Mouse (Mus musculus): Measurements from ENCODE around the gene 1700011L22Rik.

The 1700011L22Rik gene

DNA sequence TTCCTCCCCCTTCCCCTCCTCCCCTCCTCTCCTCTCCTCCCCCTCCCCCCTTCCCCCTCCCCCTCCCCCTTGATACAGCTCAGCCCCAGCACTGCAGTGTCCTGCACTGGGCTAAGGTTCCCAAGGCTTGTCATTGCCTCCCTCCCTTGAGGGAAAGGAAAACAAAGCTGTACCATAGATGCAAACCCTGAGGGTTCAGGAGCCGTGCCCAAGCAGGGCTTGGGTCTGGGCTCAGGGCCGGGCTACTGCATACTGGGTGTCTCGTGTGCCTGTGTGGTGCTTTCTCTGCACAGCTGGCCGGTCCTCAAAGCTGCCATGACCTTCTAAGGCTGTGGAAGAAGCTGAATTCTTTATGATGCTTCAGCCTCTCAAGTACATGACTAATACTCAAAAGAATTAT, 74.8 kb downstream of the 1700011L22Rik start:
- no peak for DNase-seq (ENCODE audit: low spot score in 2 of 2)

DNA sequence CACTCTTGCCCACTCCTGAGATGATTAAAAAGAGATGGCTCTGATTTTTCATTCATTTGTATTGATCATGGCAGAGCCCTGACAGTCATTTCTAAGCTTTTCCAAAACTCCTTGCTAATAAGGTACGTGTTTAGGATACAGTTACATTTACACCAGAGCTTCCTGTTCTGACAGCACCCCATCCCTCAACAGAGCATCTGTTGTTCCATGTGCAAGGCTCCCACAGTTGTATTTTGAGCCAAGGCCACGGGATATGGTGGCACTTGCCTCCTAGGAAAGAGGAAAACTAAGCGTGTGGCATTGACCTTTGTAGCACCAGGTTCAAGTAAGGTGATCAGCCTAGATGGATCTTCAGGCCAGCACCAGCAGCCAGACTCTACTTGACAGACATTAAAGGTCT, 83.1 kb downstream of the 1700011L22Rik start:
- no peak for DNase-seq (ENCODE audit: low spot score in 2 of 2)

DNA sequence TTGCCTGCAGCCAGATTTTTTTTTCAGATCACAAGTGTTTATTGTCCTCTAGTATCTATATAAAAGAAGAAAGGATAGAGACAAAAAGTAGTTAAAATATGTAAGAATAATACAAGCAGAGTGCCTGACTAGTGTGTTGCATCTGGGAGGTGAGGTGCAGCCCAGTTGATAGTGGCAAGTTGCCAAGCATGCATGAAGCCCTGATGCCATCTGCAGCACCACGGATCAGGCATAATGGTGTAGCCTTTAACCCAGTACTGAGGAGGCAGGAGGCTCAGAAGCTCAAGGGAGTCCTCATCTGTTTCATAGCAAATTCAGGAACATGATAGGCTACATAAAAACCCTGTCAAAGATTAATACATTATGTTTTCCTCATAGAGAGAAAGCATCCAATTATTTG, 84.0 kb downstream of the 1700011L22Rik start:
- no peak for DNase-seq (ENCODE audit: low spot score in 2 of 2)

DNA sequence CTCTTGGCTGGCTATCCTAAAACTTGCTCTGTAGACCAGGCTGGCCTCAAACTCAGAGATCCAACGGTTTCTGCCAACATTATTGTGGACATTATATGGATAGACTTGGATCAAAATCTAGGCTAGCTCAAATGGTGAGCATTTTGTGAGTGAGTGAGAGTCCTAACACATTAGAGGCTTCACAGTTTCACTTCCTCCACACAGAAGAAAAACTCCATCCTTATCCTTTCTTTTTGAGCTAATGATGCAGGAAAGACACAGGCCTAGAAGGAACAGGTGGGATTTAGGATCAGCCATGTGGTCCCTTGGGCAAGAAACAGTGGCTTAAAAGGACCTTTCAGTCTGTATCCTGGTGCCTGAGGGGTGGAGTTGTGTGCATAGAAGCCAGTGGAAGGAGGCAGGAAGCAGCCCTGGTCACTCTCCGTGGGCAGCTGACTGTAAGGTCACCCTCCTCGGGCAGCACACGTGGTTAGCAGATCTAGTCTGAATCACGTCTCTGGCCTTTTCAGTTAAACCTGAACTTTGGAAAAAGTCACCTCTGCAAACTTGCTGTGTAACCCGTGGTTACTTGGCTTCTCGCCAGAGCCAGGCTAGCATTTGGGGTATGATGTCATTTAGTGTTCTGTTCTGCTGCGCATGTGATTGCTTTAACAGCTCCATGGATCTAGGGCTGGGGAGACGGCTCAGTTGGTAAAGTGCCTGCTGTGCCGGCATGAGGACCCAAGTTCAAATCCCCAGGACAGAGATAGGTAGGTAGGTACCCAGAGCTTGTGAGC, 85.6 kb downstream of the 1700011L22Rik start:
- DNase-seq (ENCODE audit: low spot score in 2 of 2): no peak

DNA sequence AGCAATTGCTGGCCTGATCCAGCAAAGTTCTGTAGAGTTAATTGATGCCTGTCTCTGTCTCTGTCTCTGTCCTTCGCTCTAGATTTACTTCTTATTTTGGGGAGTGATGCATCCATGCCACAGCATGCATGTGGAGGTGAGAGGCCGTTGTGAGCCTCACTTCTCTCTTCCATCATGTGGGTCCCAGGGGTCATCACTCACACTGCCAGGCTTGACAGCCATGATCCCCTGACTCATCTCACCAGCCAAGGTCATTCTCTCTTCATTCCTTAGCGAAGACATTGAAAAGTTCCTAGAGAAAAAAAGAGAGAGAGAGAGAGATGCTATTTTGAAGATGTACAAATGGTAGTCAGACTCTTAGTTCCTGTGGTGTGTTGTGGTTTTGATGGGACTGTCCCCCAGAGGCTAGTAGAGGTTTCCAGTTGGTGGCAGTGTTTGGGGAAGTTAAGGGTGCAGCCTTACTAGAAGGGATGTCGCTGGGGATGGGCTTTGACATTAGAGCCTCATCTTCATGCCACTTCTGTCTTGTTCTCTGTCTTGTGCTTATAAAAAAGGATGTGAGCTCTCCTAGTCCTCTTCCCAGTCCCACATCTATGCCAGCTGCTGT, 87.1 kb downstream of the 1700011L22Rik start:
- DNase-seq (ENCODE audit: low spot score in 2 of 2): peak in 1 of 2 experiments; percentile 21
